Mouse (Mus musculus): Measurements from ENCODE around the gene Tmem39a. TPM values are rescaled to one million over a fixed set of nuclear protein-coding genes. Genes with fewer than 3 reads are reported as not detected.
A peak's percentile ranks its signal among the peaks of the same experiment; 100 is the strongest.

The Tmem39a gene
- polyA plus RNA-seq, 1 experiment, result 0.34 TPM

DNA sequence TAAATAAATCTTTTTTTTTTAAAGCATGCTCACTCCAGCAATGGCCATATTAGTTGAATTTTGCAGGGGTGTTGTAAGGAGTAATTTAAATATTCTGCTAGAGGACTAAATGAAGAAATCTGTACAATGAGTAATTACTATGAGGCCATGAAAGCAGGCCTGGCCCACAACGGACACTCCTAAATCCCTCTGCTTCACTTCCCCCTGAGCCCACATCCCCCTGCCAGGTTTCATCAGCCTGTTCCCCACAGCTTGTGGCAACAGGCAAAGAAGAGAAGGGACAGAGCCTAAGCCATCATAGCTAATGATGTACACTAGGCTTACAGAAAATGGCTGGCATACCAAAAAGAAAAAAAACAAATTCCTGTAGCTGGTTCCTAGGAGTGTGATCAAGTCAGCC lies 10.5 kb upstream of the Tmem39a start:
- H3K4me1 ChIP-seq (ENCODE audit: control insufficient read depth), result peaks cover 22% of the 10 kb centered on the region
- H3K9me3 ChIP-seq (ENCODE audit: control insufficient read depth, low read length), result no peaks in the 10 kb centered on the region
- H3K36me3 ChIP-seq (ENCODE audit: control insufficient read depth), result peaks cover 19% of the 10 kb centered on the region
- peaks cover 16% of the 10 kb centered on the region for H3K27me3 ChIP-seq (ENCODE audit: control insufficient read depth)
- no peak overlapping the region for H3K4me3 ChIP-seq (replicated peaks)
- TF ChIP-seq GATA1 (IDR thresholded peaks at IDR 0.05; ENCODE audit: low read length) (no peak), TAL1 (IDR thresholded peaks at IDR 0.05; ENCODE audit: low read length) (no peak)

DNA sequence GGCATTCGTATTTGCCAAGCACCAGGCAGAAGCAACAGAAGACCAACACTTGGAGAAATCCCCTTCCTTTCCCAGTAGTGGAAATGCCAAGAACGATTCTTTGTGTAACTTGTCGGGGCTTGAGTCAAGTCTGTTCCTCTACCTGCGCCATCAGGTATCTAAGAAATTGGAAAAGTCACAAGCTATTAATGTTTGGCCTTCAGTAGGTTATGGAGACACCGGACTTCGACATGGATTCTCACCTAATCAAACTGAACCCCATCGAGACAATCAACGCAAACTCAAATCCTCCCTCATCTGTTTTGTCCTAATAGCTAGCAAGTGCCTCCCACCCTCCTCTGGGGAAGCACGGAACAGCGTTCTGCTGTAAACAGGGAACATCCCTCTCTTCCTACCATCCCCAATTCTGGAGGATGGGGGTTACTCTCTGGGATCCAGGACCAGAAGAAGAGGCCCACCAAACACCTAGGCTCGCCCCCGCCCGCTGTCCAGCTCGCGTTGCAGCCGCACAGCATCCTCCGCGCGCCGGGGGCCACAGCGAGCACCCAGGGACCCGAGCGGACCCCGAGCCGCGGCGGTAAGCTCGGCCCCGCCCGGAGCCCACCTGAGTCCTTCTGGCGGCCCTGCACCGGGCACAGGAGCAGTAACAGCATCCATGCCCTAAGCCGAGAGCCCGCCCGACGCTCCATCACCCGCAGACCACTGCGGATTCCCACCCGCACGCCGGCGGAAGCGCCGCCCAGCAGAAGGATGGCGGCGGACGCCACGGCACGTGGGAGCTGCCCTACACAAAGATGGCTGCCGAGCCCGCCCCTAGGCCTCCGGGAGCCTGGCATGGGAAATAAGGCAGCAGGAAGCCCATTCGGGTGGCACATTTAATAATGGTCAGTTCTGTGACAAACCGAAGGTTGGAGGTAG lies 8.8 kb upstream of the Tmem39a start, which contains the start of gene Poglut1:
Poglut1 (minus strand) TSS at position 780 of the 918 bp plus-strand sequence.
- Histone ChIP-seq H3K4me1 (ENCODE audit: control insufficient read depth) (peaks cover 22% of the 10 kb centered on the region), H3K36me3 (ENCODE audit: control insufficient read depth) (peaks cover 12% of the 10 kb centered on the region), H3K27me3 (ENCODE audit: control insufficient read depth) (peaks cover 32% of the 10 kb centered on the region), H3K4me3 (replicated peaks) (peak within 1 kb of the TSS; percentile 81), H3K9me3 (ENCODE audit: control insufficient read depth, low read length) (no peaks in the 10 kb centered on the region)
- no peak for TF ChIP-seq GATA1 (IDR thresholded peaks at IDR 0.05; ENCODE audit: low read length)
- TF ChIP-seq TAL1 (IDR thresholded peaks at IDR 0.05; ENCODE audit: low read length), result no peak

DNA sequence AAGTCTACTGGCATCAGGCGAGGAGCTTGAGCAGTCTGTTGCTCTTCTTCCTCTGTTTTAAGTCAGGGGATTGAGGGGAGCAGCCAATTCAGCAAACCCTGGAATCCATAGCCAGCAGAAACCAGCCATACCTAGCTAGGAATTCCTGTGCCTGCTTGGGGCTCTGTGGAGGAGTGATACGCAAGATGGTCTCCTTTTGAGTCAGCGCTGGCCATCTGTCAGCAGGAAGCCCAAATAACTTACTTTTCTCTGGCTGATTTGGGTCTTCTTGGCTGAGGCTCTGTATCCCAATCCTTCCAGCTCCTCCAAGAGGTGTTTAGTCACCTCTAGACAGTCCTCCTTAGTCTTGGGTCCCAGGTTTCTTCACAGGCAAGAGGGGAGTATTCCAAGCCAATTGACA lies 2.5 kb upstream of the Tmem39a start:
- Histone ChIP-seq H3K27me3 (ENCODE audit: control insufficient read depth) (peaks cover 74% of the 10 kb centered on the region), H3K4me1 (ENCODE audit: control insufficient read depth) (peaks cover 2% of the 10 kb centered on the region; the same call in 1 of the 2 replicates), H3K4me3 (replicated peaks) (no peak overlapping the region), H3K9me3 (ENCODE audit: control insufficient read depth, low read length) (no peaks in the 10 kb centered on the region), H3K36me3 (ENCODE audit: control insufficient read depth) (no peaks in the 10 kb centered on the region)
- TF ChIP-seq TAL1 (IDR thresholded peaks at IDR 0.05; ENCODE audit: low read length), result no peak
- TF ChIP-seq GATA1 (IDR thresholded peaks at IDR 0.05; ENCODE audit: low read length), result no peak

DNA sequence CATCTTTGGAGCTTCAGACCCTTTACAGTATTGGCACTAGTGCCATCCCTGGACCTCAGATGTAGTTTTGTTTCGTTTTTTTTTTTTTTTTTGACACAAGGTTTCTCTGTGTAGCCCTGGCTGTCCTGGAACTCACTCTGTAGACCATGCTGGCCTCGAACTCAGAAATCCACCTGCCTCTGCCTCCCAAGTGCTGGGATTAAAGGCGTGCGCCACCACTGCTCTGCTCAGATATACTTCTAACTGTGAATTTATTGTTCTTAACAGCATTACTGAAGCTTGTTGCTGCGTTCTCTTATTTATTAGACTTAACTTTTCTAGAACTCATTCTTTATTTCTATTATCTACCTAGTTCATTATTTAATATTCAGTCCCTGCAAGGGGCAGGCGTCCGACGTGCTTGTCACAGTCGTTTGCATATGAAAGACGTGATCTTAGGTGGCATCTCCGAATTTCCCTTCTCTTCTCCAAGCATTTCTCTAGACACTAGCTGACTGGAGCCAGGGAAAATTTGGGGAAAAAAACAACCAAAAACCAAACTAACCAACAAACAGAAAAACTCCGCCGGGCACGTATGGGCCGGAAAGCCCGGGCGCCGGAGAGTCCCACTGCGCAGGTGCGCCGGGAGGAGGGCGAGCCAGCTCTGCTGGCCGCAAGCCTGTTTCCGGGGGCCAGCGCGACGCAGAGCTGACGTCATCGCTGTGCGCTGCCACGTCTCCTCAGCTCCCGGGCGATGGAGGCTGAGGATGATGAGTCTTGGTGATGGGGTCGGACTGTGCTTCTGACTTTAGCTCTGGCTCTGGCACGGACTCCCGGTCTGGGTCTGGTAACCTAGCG lies 3.9 kb downstream of the Tmem39a start:
- H3K9me3 ChIP-seq (ENCODE audit: control insufficient read depth, low read length), result no peaks in the 10 kb centered on the region
- TF ChIP-seq GATA1 (IDR thresholded peaks at IDR 0.05; ENCODE audit: low read length) (no peak), TAL1 (IDR thresholded peaks at IDR 0.05; ENCODE audit: low read length) (no peak)
- peaks cover 17% of the 10 kb centered on the region for H3K36me3 ChIP-seq (ENCODE audit: control insufficient read depth)
- H3K27me3 ChIP-seq (ENCODE audit: control insufficient read depth), result peaks cover 20% of the 10 kb centered on the region
- H3K4me1 ChIP-seq (ENCODE audit: control insufficient read depth), result peaks cover 31% of the 10 kb centered on the region
- peak overlapping the region; percentile 99 for H3K4me3 ChIP-seq (replicated peaks)

- Histone ChIP-seq H3K27me3 (ENCODE audit: control insufficient read depth) (peaks cover 19% of the 10 kb centered on the region), H3K4me1 (ENCODE audit: control insufficient read depth) (peaks cover 31% of the 10 kb centered on the region), H3K4me3 (replicated peaks) (peak overlapping the region; percentile 99), H3K9me3 (ENCODE audit: control insufficient read depth, low read length) (no peaks in the 10 kb centered on the region), H3K36me3 (ENCODE audit: control insufficient read depth) (peaks cover 21% of the 10 kb centered on the region)
- TF ChIP-seq TAL1 (IDR thresholded peaks at IDR 0.05; ENCODE audit: low read length) (no peak), GATA1 (IDR thresholded peaks at IDR 0.05; ENCODE audit: low read length) (no peak)
Observed at GRCm38 (mm10) chr16:38562968-38563327, 4.5 kb downstream of the Tmem39a start.

GRCm38 (mm10) chr16:38563516-38563915 lies 5.0 kb downstream of the Tmem39a start:
- no peaks in the 10 kb centered on the region for H3K9me3 ChIP-seq (ENCODE audit: control insufficient read depth, low read length)
- peaks cover 31% of the 10 kb centered on the region for H3K4me1 ChIP-seq (ENCODE audit: control insufficient read depth)
- H3K36me3 ChIP-seq (ENCODE audit: control insufficient read depth), result peaks cover 27% of the 10 kb centered on the region
- peak overlapping the region; percentile 99 for H3K4me3 ChIP-seq (replicated peaks)
- peaks cover 15% of the 10 kb centered on the region for H3K27me3 ChIP-seq (ENCODE audit: control insufficient read depth)
- TF ChIP-seq TAL1 (IDR thresholded peaks at IDR 0.05; ENCODE audit: low read length) (no peak), GATA1 (IDR thresholded peaks at IDR 0.05; ENCODE audit: low read length) (no peak)

- Histone ChIP-seq H3K27me3 (ENCODE audit: control insufficient read depth) (no peaks in the 10 kb centered on the region), H3K4me3 (replicated peaks) (no peak overlapping the region), H3K4me1 (ENCODE audit: control insufficient read depth) (peaks cover 19% of the 10 kb centered on the region), H3K9me3 (ENCODE audit: control insufficient read depth, low read length) (no peaks in the 10 kb centered on the region), H3K36me3 (ENCODE audit: control insufficient read depth) (peaks cover 56% of the 10 kb centered on the region)
- no peak for TF ChIP-seq GATA1 (IDR thresholded peaks at IDR 0.05; ENCODE audit: low read length)
- no peak for TF ChIP-seq TAL1 (IDR thresholded peaks at IDR 0.05; ENCODE audit: low read length)
Observed at GRCm38 (mm10) chr16:38568192-38568591, 9.7 kb downstream of the Tmem39a start.

DNA sequence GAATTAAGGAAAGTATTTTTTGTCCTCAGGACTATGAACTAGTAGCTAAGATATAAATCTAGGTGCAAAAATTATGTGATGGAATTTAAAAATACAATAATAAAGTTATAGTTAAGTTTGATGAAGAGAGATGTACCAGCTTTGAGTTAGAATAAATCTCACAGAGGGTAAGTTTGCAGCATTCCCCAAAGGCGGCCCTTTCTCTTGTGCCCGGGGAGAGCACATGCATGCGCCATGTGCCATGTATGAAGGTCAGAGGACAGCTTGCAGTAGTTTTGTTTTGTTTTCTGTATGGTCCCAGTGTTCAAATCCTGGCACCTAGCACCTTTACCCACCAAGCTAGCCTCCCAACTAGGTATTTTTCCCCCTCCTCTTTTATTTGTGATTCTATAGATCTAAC lies 13.0 kb downstream of the Tmem39a start:
- Histone ChIP-seq H3K36me3 (ENCODE audit: control insufficient read depth) (peaks cover 61% of the 10 kb centered on the region), H3K4me1 (ENCODE audit: control insufficient read depth) (no peaks in the 10 kb centered on the region), H3K27me3 (ENCODE audit: control insufficient read depth) (no peaks in the 10 kb centered on the region), H3K4me3 (replicated peaks) (no peak overlapping the region), H3K9me3 (ENCODE audit: control insufficient read depth, low read length) (no peaks in the 10 kb centered on the region)
- no peak for TF ChIP-seq GATA1 (IDR thresholded peaks at IDR 0.05; ENCODE audit: low read length)
- TF ChIP-seq TAL1 (IDR thresholded peaks at IDR 0.05; ENCODE audit: low read length), result no peak

GRCm38 (mm10) chr16:38584761-38585160 lies 26.3 kb downstream of the Tmem39a start:
- TF ChIP-seq GATA1 (IDR thresholded peaks at IDR 0.05; ENCODE audit: low read length) (no peak), TAL1 (IDR thresholded peaks at IDR 0.05; ENCODE audit: low read length) (no peak)
- Histone ChIP-seq H3K9me3 (ENCODE audit: control insufficient read depth, low read length) (no peaks in the 10 kb centered on the region), H3K4me1 (ENCODE audit: control insufficient read depth) (peaks cover 8% of the 10 kb centered on the region), H3K27me3 (ENCODE audit: control insufficient read depth) (no peaks in the 10 kb centered on the region), H3K36me3 (ENCODE audit: control insufficient read depth) (peaks cover 90% of the 10 kb centered on the region), H3K4me3 (replicated peaks) (no peak overlapping the region)

All from erythroblast, embryonic 14.5 days (primary cell).